Mouse (Mus musculus) MEL (cell line): ENCODE measurements around the gene Palm3. TPM values are rescaled to one million over a fixed set of nuclear protein-coding genes. Genes with fewer than 3 reads are reported as not detected.

Experiments used
- DNase-seq: peaks from one replicate; pipeline ENCODE4 v3.0.0; 2011; ENCODE audit warnings: low read depth, low spot score
- H3K27ac ChIP-seq: 2 replicates; pipeline ENCODE4 v1.5.1; 2012; ENCODE audit warnings: low read depth, mild to moderate bottlenecking, control low read depth, low read length, moderate library complexity; ENCODE audit not compliant: control insufficient read depth
- H3K27me3 ChIP-seq, 2 experiments: fragments of 150-350 bp in 1 of 2; sonication (generic) in 1 of 2; 2 replicates each; pipeline ENCODE4 v1.6.1; 2012; ENCODE audit warnings: low read length in 2 of 2, mild to moderate bottlenecking in 2 of 2, improper control_type of control experiment in 1 of 2, moderate library complexity in 1 of 2; ENCODE audit not compliant: insufficient read depth in 2 of 2, control insufficient read depth in 1 of 2
- H3K36me3 ChIP-seq, 2 experiments: 2 replicates each; pipeline ENCODE4 v1.6.1; 2012 to 2014; ENCODE audit warnings: low read length in 2 of 2, improper control_type of control experiment in 1 of 2, inconsistent platforms in 1 of 2, mild to moderate bottlenecking in 1 of 2; ENCODE audit not compliant: insufficient read depth in 2 of 2, control insufficient read depth in 1 of 2
- H3K4me1 ChIP-seq, 2 experiments: fragments of 150-350 bp in 1 of 2; sonication (generic) in 1 of 2; 2 replicates each; pipeline ENCODE4 v1.6.1; 2012; ENCODE audit warnings: low read length in 2 of 2, improper control_type of control experiment in 1 of 2, mild to moderate bottlenecking in 1 of 2; ENCODE audit not compliant: insufficient read depth in 2 of 2, control insufficient read depth in 1 of 2
- H3K4me3 ChIP-seq, 2 experiments: fragments of 150-350 bp in 1 of 2; sonication (generic) in 1 of 2; 2 replicates each; pipeline ENCODE4 v1.5.1; 2012; ENCODE audit warnings: low read depth in 2 of 2, low read length in 2 of 2, mild to moderate bottlenecking in 2 of 2, moderate library complexity in 2 of 2, control low read depth in 1 of 2, improper control_type of control experiment in 1 of 2; ENCODE audit not compliant: control insufficient read depth in 1 of 2, insufficient read depth in 1 of 2
- H3K79me2 ChIP-seq: 2 replicates; pipeline ENCODE4 v1.6.1; 2012; ENCODE audit warnings: mild to moderate bottlenecking, low read length, moderate library complexity; ENCODE audit not compliant: control insufficient read depth, poor library complexity, insufficient read depth
- H3K9ac ChIP-seq: 2 replicates; pipeline ENCODE4 v1.6.1; 2012; ENCODE audit warnings: low read depth, mild to moderate bottlenecking, control low read depth, low read length, moderate library complexity; ENCODE audit not compliant: control insufficient read depth, poor library complexity, severe bottlenecking
- H3K9me3 ChIP-seq: fragments of 150-350 bp; sonication (generic); replicated peaks from 2 replicates; pipeline ENCODE4 v1.6.1; 2012; ENCODE audit warnings: mild to moderate bottlenecking, low read length, improper control_type of control experiment, moderate library complexity; ENCODE audit not compliant: insufficient read depth
- CHD1 ChIP-seq: IDR thresholded peaks from 2 replicates; pipeline ENCODE4 v1.6.1; 2012; ENCODE audit warnings: low read depth, mild to moderate bottlenecking, inconsistent platforms, low read length, improper control_type of control experiment
- CTCF ChIP-seq, 3 experiments: IDR thresholded peaks in 2 of 3; conservative IDR thresholded peaks in 1 of 3; 2 replicates each; pipeline ENCODE4 v1.5.1; 2011 to 2012; ENCODE audit warnings: low read length in 3 of 3, low read depth in 2 of 3, mild to moderate bottlenecking in 2 of 3, improper control_type of control experiment in 1 of 3, inconsistent platforms in 1 of 3, mixed read lengths in 1 of 3, moderate library complexity in 1 of 3; ENCODE audit not compliant: control insufficient read depth in 1 of 3, insufficient read depth in 1 of 3, poor library complexity in 1 of 3, severe bottlenecking in 1 of 3
- EP300 ChIP-seq, 2 experiments: IDR thresholded peaks; 2 replicates each; pipeline ENCODE4 v1.6.1; 2011; ENCODE audit warnings: improper control_type of control experiment in 2 of 2, low read length in 2 of 2, low read depth in 1 of 2, mild to moderate bottlenecking in 1 of 2
- GABPA ChIP-seq: IDR thresholded peaks from 2 replicates; pipeline ENCODE4 v1.6.1; 2012; ENCODE audit warnings: low read depth, mild to moderate bottlenecking, inconsistent platforms, low read length, improper control_type of control experiment, moderate library complexity
- GATA1 ChIP-seq: IDR thresholded peaks from 2 replicates; pipeline ENCODE4 v1.6.1; 2011; ENCODE audit warnings: low read depth, low read length, improper control_type of control experiment
- JUND ChIP-seq: IDR thresholded peaks from 2 replicates; pipeline ENCODE4 v1.6.1; 2011; ENCODE audit warnings: low read depth, mild to moderate bottlenecking, improper control_type of control experiment, low read length
- MAZ ChIP-seq: IDR thresholded peaks from 2 replicates; pipeline ENCODE4 v1.6.1; 2012; ENCODE audit warnings: low read depth, mild to moderate bottlenecking, inconsistent platforms, low read length, improper control_type of control experiment
- MEF2A ChIP-seq: IDR thresholded peaks from 2 replicates; pipeline ENCODE4 v1.6.1; 2014; ENCODE audit warnings: low read depth, mild to moderate bottlenecking, inconsistent platforms, low read length, improper control_type of control experiment; ENCODE audit not compliant: poor library complexity, insufficient replicate concordance, severe bottlenecking; ENCODE audit errors: extremely low read depth
- MYB ChIP-seq: IDR thresholded peaks from 2 replicates; pipeline ENCODE4 v1.6.1; 2011; ENCODE audit warnings: mild to moderate bottlenecking, low read depth, low read length, improper control_type of control experiment
- NRF1 ChIP-seq: IDR thresholded peaks from 2 replicates; pipeline ENCODE4 v1.6.1; 2014; ENCODE audit warnings: low read depth, mild to moderate bottlenecking, inconsistent platforms, low read length, improper control_type of control experiment, moderate library complexity; ENCODE audit not compliant: poor library complexity, insufficient read depth, severe bottlenecking
- POLR2A ChIP-seq, 2 experiments: IDR thresholded peaks; 2 replicates each; pipeline ENCODE4 v1.6.1; 2011 to 2012; ENCODE audit warnings: low read length in 2 of 2, mild to moderate bottlenecking in 2 of 2, control low read depth in 1 of 2, improper control_type of control experiment in 1 of 2, low read depth in 1 of 2, moderate library complexity in 1 of 2; ENCODE audit not compliant: control insufficient read depth in 1 of 2, insufficient read depth in 1 of 2, poor library complexity in 1 of 2
- POLR2AphosphoS5 ChIP-seq: IDR thresholded peaks from 2 replicates; pipeline ENCODE4 v1.6.1; 2012; ENCODE audit warnings: low read depth, borderline replicate concordance, mild to moderate bottlenecking, inconsistent platforms, low read length, moderate library complexity, mixed read lengths
- RAD21 ChIP-seq: IDR thresholded peaks from 2 replicates; pipeline ENCODE4 v1.6.1; 2011; ENCODE audit warnings: mild to moderate bottlenecking, low read depth, low read length, improper control_type of control experiment
- RCOR1 ChIP-seq: IDR thresholded peaks from 2 replicates; pipeline ENCODE4 v1.6.1; 2012; ENCODE audit warnings: low read depth, mild to moderate bottlenecking, inconsistent platforms, low read length, improper control_type of control experiment
- TBP ChIP-seq: IDR thresholded peaks from 2 replicates; pipeline ENCODE4 v1.8.0; 2011; ENCODE audit warnings: low read depth, low read length, improper control_type of control experiment
- USF2 ChIP-seq, 2 experiments: IDR thresholded peaks; 2 replicates each; pipeline ENCODE4 v1.6.1; 2011 to 2012; ENCODE audit warnings: improper control_type of control experiment in 2 of 2, low read length in 2 of 2, borderline replicate concordance in 1 of 2, inconsistent platforms in 1 of 2, low read depth in 1 of 2, mild to moderate bottlenecking in 1 of 2; ENCODE audit not compliant: insufficient read depth in 1 of 2
- ZNF384 ChIP-seq: IDR thresholded peaks from 2 replicates; pipeline ENCODE4 v1.6.1; 2012; ENCODE audit warnings: low read depth, mild to moderate bottlenecking, inconsistent platforms, low read length, improper control_type of control experiment
- polyA plus RNA-seq, 2 experiments: library from polyadenylated mRNA; stranded (reverse) in 1 of 2; unstranded in 1 of 2; fragments of >175 nt in 1 of 2; fragments of >200 nt in 1 of 2; gene quantifications; 2 replicates each; pipeline versions ENCODE4 v1.2.1 to v1.2.4; 2012; ENCODE audit warnings: low replicate concordance in 2 of 2, low read depth in 1 of 2; ENCODE audit not compliant: insufficient read length in 2 of 2, insufficient read depth in 1 of 2, missing spikeins in 1 of 2
- total RNA-seq: library from RNA; depleted of rRNA; stranded (reverse); fragments of 300-350 nt; gene quantifications from 2 replicates; pipeline ENCODE4 v1.2.3, GENCODE M21; 2012

The Palm3 gene
- total and polyA plus RNA-seq, 3 experiments: 0.65 to 3.6 TPM; not detected in 1

DNA sequence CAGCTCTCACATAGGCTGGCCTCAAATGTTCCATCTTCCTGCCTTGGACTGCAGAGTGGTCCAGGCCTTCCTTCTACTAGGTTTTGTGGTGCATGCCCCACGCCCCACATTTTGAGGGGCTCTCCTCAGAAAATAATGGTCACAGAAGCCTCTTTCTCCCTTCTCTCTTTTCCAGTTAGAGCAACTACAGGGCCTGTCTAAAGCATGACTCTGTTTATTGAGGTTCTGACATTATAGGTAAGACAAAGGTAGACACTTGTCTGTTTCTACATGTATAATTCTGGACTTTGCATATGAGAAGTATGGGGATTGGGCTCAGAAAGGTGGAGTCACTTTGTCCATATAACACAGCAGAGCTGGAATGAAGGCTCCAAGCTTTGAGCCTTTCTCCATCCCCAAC is 43.8 kb downstream of the Palm3 start, which contains the start of gene Gm10643:
TSS of gene Gm10643 (minus strand) at position 101 of the 400 bp plus-strand sequence.
- Histone ChIP-seq H3K27ac (peak within 1 kb of the TSS; percentile 93), H3K4me3 (peak within 1 kb of the TSS; percentile 71 to 94), H3K36me3 (peaks cover 0 to 28% of the 10 kb centered on the region in 2 experiments; a peak in 2 of 4 replicates), H3K9me3 (no peaks in the 10 kb centered on the region), H3K79me2 (peaks cover 14% of the 10 kb centered on the region), H3K4me1 (peaks cover 6 to 26% of the 10 kb centered on the region in 2 experiments), H3K9ac (peak within 1 kb of the TSS; percentile 92), H3K27me3 (no peaks in the 10 kb centered on the region)
- TF ChIP-seq POLR2A (IDR thresholded peaks at IDR 0.05; ENCODE audit: control insufficient read depth in 1 of 2, insufficient read depth in 1 of 2, low read depth in 1 of 2, low read length in 2 of 2, poor library complexity in 1 of 2): no peak
- TF ChIP-seq USF2 (IDR thresholded peaks at IDR 0.05; ENCODE audit: borderline replicate concordance in 1 of 2, insufficient read depth in 1 of 2, low read depth in 1 of 2, low read length in 2 of 2): no peak
- TF ChIP-seq JUND: no peak
- TF ChIP-seq NRF1: no peak
- TF ChIP-seq CTCF (IDR thresholded peaks at IDR 0.05 in 2 of 3, conservative IDR thresholded peaks at IDR 0.05 in 1 of 3; ENCODE audit: control insufficient read depth in 1 of 3, insufficient read depth in 1 of 3, low read depth in 2 of 3, low read length in 3 of 3, poor library complexity in 1 of 3, severe bottlenecking in 1 of 3): no peak
- no peak for TF ChIP-seq MAZ
- TF ChIP-seq GABPA: no peak
- TF ChIP-seq RCOR1: no peak
- no peak for TF ChIP-seq MEF2A
- no peak for TF ChIP-seq CHD1
- TF ChIP-seq TBP: no peak
- no peak for TF ChIP-seq GATA1
- no peak for TF ChIP-seq EP300 (IDR thresholded peaks at IDR 0.05; ENCODE audit: low read depth in 1 of 2, low read length in 2 of 2)
- no peak for DNase-seq

DNA sequence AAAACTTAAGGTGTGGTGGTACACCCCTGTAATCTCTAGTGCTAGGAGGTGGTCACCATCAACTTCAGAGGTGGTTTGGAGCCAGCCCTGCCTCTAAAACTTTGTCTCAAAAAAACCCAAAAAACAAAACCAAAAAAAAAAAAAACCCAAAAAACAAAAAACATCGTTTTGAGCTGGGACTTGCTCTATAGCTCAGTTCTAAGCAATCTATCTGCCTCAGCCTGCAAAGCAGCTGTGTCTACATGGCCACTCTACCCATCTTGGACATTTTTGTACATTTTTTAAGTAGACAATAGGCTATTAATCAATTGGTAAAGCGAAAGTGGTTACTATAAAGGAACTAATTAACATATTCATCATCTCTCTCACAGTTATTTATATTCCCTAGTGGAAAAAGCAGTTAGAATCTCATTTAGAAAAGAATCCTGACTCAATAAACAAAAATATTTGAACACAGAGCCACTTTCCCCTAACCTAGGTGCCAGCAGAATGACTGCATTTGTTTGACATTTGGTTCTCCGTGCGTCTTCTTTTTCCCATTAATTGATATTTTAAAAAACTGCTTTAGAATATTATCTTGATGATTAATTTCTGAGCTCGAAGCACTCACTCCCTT is 44.3 kb downstream of the Palm3 start:
- H3K79me2 ChIP-seq: peaks cover 14% of the 10 kb centered on the region
- peak overlapping the region; percentile 71 to 94 for H3K4me3 ChIP-seq
- peak overlapping the region; percentile 88 for H3K27ac ChIP-seq
- no peaks in the 10 kb centered on the region for H3K9me3 ChIP-seq
- DNase-seq: peak; percentile 37
- TF ChIP-seq POLR2AphosphoS5: no peak
- no peak for TF ChIP-seq JUND
- TF ChIP-seq RAD21: no peak
- TF ChIP-seq MYB: no peak
- peak; percentile 81; the same call in 1 of the 2 replicates for TF ChIP-seq CHD1
- TF ChIP-seq ZNF384: peak; percentile 68; the same call in 1 of the 2 replicates
- TF ChIP-seq, all 39 proteins: peak for 2
- Histone ChIP-seq H3K27me3 (no peaks in the 10 kb centered on the region), H3K4me1 (peaks cover 6 to 26% of the 10 kb centered on the region in 2 experiments), H3K36me3 (peaks cover 0 to 28% of the 10 kb centered on the region in 2 experiments; a peak in 2 of 4 replicates), H3K9ac (peak overlapping the region; percentile 92)
